Mouse (Mus musculus): ENCODE results near the gene Tfap2b.

The Tfap2b gene

DNA sequence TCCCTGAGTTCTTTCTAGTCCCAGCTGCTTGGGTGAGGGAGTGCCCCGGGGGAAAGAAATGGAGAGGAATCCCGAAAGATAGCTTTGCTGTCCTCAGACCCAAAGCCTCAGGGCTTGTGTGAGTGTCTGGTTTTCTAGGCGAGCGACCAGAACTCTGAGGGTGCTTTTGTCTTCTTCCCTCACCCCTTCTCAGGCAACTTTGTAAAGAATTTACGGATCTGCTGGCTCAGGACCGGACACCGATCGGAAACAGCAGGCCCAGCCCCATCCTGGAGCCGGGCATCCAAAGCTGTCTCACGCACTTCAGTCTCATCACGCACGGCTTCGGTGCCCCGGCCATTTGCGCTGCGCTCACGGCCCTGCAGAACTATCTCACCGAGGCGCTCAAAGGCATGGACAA is 25.1 kb downstream of the Tfap2b start:
- no peak for DNase-seq (ENCODE audit: low spot score in 2 of 2)

DNA sequence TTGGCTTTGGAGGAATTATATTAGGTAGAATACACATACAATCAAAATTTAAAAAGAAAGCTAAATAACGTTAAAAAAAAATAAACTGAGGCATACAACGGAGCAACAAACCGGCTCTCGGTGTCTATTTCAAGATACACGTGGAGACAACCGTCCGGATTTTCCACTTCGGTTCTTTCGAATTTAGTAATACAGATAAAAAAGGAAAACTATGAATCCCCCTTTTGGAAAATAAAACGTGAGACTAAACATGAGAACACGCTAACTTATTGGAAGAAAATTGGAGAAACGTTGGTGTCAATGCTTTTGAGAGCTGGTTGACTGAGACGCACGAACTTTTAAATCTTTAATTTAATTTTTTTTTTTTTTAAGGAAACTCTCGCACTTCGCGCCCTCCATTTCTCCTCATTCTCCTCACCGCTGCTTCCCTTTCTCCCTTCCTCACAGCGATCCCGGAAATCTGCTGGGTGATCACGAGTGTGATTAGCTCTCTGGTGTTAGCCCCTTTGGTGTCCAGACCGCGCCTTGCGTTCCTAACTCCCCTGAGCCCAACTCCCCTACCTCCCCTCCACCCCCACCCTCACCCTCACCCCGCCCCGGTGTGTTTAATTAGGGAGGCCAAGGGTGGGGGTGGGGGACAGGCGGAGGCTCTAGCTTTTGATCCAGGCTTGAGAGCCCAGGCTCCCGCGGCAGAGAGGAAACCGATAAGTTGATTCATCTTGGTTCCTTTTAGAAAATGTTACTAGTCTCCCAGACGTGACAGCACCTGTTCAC is 25.9 kb downstream of the Tfap2b start:
- DNase-seq (ENCODE audit: low spot score in 2 of 2), result no peak

DNA sequence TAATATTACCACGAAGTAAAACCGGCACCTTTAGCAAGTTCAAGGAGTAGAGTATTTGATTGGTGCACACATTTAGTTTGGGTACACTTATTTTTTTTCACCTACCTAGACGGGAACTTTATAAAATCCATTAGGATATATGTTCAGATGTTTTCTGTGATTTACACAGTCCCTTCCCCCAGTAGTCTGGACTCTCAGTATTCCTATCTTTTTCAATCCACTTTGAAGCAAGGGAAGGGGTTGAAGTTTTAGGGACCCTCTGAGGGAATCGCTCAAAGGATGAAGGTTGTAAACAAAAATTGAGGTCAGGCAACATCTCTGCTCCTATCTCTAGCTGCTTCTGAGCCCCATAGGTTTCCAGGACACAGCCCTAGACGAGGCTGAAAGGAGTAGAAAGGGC is 27.3 kb downstream of the Tfap2b start:
- no peak for DNase-seq (ENCODE audit: low spot score in 2 of 2)

DNA sequence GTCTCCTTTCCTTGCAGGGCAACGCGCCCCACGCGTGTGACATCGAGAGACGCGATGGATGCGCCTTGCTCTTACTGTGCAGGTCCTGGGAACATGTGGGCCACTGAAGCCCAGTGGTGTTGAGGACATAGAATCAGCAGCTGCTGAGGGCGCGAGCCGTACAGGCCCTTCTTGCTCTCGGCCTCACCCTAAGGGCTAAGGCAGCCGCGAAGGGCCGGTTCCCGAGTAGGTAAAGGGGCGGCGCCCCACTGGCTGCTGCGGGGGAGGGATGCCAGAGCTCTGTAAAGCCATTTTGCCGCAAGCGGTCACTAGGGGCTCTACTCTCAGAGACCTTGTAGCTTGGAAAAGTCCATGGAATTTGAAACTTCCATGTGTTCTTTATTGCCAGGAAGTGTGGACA is 27.9 kb downstream of the Tfap2b start:
- DNase-seq (ENCODE audit: low spot score in 2 of 2), result no peak

DNA sequence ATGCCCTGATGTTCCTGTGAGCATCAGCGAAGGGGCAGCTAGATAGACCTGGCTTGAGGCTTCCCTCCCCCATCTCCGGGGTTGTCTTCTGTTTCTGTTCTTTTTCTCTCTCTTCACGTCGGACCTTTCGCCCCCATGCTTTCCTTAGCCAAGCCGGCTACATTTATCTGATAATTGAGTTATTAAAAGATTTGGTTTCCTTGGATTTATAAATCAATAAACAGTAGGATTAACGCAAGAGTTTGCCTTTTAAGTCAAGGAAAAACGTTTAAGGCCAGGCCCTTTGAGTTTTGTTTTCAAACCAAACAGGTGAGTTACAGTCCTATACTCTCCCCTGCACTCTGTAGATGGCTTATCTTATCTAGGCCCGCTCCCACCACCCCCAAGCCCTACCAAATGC is 28.3 kb downstream of the Tfap2b start:
- DNase-seq (ENCODE audit: low spot score in 2 of 2), result no peak

DNA sequence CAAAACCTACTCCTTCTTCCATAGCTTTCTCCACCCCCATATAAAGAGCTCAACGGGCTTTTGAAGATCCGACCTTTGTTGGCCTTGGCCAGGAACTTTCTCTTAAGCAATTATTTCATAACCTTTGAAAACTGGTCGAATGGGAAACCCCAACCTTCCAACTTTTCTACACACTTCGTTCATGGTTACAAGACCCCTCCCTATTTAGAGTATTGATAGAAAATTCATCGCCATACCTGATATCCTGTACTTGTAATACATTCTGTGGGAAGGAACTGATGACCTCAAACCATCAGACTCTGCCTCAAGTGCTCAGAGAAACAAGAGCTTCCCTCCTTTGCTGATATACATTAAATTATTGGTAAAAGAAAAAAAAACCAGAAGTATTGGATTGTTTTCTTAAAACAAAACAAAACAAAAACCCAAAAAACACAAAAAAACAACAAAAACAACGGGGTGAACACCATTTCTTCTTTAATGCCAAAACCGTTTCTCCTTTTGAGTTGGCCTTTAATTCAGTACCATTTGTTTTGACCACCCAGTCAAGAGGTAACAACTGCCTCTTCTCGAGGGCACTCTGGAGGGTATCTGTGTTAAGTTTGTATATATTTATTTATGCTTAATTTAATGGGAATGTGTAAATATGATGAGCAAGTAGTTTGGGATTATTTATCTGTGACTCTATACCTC is 29.2 kb downstream of the Tfap2b start:
- DNase-seq (ENCODE audit: low spot score in 2 of 2), result no peak

DNA sequence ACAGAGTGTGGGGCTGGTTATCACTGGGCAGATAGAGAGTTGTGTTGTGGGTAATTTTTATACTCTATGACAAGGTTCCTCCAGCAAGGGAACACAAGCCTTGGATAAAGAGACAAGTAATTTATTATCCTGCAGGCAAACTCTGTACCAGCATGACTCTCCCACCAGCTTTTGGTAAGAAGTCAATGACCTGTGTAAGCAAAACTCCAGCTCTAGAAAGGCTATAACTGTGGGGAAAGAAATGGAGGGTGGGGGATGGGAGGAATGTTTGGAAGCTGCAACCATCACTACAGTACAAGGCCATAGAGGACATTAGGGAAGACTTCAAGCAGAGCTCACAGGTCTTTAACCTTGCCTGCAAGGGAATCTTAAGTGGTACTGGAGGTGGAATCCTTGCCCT is 31.3 kb downstream of the Tfap2b start:
- no peak for DNase-seq (ENCODE audit: low spot score in 2 of 2)

DNA sequence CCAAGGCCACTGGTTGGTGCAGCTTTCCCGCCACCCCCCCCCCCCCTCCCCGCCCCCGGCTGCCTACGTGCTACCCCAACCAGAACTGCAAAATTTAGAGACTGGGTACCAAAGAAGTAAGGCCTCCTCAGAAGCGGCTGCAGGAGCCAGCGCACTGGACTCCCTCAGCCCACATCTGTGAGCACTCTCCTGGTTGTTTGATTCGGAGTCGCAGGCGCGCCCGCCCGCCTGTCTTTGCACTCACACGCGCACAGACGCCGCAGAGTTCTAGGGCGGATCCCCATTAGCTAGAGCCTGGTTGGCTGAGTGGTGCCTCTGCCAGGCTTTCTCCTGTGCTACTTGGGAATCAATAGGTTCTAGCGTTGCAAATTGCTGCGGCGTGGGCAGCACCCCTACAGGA is 32.6 kb downstream of the Tfap2b start:
- DNase-seq (ENCODE audit: low spot score in 2 of 2), result no peak

DNA sequence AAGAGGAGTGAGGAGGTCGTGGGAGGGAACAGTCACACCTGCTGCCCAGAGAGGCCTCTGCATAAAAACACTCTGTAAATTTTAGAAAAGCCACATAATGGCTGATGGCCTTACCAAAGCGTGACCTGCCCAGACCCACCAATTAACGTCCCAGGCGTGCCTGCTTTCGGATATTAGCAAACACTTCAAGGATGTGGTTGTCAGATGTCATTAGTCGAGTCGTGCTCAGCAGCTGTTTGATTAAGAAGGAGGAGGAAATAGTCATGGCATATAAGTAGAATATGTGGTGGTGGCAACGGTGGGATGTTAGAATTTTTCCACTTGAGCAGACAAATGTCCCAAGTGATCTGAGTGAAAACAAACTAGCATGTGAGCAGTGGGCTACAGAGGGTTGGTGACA is 33.3 kb downstream of the Tfap2b start:
- DNase-seq (ENCODE audit: low spot score in 2 of 2), result no peak

DNA sequence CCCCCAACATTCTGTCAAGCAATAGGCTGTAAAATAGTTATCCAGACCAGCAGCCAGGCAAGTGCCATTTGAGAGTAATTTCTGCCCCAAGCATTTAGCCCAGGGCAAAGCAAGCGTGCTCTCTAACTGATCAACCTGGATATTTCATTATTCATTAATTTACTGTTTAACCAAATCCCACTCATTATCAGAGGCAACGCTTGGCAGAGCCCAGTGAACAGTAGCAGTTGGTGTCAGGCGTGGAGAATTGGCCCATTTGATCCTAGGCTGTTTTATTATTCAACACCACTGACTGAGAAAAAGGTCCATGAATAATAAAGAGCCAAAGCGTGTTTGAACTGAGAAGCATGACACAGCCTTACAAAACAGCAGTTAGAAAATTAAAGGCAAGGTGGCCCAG is 36.3 kb downstream of the Tfap2b start:
- DNase-seq (ENCODE audit: low spot score in 2 of 2), result no peak

DNA sequence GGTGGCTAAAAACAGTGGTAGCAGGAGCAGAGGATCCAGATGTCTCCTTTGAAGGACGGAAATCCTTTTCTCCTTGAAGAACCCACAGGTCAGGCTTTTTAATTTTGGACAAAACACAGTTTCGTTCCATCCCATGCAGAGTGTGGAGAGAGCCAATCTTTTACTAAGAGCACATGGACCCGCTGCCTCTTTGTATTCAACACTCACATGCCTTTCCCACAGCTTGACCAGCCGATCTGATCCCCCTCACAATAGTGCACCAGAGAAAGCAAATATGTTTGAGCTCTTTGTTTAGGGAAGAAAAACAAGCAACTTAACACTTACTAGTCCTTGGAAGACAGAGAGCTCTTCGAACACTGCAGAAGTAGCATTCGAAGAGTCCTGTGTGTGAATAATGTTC is 42.6 kb downstream of the Tfap2b start:
- DNase-seq (ENCODE audit: low spot score in 2 of 2), result no peak

DNA sequence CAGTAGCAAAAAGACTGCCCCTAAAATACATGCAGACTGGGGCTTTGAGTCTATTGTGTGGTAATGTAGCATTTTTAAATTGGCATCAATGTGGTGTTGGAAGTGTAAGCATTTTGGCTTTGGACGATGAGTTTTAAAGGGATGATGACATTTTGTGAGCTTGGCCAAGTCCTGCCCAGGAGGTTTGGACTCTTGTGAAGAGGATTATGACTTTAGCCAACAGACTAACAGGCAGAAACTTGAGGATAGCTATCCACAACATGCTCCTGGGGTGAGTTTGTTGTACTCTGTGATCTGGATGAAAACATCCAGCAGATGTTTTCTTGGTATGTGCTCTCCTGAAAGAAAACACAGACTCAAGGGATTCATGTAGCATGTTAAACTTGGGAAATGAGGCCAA is 60.9 kb downstream of the Tfap2b start:
- DNase-seq (ENCODE audit: low spot score in 2 of 2), result no peak

All from left cerebral cortex, adult 9 months (tissue).